Mouse (Mus musculus): ENCODE data around the gene Cask.

- TF ChIP-seq CTCF (conservative IDR thresholded peaks at IDR 0.05; ENCODE audit: insufficient read depth, insufficient read length, low read depth, low read length) (no peak), POLR2A (IDR thresholded peaks at IDR 0.05; ENCODE audit: low read depth, low read length) (no peak)
These were observed 178.2 kb downstream of the Cask start for GRCm38 (mm10) chrX:13673001-13673400.
